Mouse (Mus musculus): Measurements from ENCODE around the gene Isg20l2.

Gene Isg20l2

DNA sequence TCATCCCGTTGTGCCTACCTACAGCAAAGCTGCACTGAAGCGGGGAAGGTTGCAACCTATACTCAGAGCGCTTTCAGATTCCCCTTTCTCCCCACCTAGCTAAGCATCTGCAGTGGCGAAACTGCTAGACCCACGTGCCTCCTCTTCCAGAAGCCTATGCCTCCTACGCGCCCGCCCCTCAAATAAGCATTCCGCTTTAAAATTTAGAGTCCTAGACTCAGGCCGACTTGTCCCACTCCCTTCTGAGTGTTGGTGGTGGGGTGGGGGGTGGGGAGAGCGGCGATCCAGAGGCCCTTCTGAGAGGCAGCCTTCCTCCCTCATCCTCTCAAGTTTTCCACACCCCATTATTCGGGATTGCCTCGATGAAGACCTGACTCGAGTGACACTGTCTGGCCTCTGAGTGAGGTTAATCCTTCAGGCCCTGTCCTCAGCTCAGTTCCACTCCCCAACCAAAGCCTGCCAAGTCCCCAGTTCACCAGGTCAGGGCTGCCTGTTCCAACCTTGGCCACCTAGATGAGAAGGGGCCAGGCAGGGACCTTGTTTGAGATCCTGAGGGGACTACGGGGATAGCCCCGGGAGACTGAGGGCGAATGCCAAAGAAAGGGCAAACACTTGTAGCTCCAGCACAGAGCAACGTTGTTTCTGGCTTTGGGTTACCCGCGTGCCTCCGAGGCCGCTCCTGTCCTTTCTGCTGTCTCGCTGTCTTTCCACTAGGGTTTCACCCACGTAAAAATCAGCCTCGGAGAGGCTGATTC lies 17.1 kb downstream of the Isg20l2 start:
- DNase-seq (ENCODE audit: low spot score): peak; percentile 66

DNA sequence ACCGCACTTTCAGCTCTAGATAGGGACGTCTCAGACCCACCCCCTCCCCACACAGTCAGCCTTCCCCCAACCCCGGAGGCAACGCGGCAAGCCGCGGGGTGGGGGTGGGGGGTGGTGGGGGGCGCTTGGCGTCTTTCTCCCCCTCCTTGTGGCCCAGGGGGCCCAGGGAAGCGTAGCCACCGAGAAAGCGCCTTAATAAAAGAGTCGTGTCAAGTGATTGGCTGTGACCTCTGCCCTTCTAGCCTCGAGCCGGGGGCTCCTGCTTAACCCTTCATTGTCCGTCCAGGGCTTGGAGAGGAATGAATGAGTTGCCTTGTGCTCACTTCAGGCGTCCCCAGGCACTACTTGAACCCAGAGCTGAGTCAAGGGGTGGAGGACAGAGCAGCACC lies 17.7 kb downstream of the Isg20l2 start:
- DNase-seq (ENCODE audit: low spot score): peak; percentile 97

DNA sequence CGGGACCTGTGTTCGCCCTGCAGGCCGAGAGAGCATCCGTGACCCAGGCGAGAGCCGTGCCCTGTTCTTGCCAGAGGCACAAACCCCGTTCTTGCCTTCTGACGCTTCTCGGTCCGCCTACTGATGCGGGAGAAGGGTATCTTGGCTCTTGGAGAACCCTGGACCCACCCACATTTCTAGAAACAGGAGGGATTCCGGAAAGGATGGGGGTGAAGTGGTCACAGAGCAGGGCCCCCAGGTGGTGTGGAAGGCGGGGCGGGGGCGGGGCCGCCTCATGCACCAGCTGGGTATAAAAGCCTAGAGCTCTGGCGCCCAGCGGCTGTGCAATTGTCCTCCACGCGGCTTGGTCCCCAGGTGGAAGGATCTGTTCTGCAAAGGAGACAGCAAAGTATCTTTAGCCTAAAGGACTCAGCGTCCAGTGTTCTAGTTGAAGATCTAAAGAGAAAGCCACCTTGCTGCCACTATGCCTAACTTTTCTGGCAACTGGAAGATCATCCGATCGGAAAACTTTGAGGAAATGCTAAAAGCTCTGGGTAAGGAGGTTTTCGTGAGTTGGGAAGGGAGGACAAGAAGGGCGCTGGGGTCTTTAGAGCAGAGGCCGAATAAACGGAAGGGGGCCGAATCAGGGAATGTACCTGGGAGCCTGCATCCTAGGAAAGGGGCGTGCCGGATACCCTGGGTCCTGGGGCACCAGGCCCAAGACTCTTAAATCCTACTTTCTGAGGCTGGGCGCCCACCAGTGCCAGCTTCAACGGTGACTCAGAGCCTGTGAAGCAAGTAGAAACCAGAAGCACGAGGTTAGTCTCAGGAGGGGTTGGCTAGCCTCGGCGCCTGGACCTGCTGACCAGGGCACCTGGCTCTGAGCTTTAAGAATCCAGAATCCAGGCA lies 18.5 kb downstream of the Isg20l2 start, which contains the start of gene Crabp2:
Gene Crabp2, plus strand, starts transcription at position 289 of the 888 bp plus-strand sequence.
- peak; percentile 78 for DNase-seq (ENCODE audit: low spot score)

DNA sequence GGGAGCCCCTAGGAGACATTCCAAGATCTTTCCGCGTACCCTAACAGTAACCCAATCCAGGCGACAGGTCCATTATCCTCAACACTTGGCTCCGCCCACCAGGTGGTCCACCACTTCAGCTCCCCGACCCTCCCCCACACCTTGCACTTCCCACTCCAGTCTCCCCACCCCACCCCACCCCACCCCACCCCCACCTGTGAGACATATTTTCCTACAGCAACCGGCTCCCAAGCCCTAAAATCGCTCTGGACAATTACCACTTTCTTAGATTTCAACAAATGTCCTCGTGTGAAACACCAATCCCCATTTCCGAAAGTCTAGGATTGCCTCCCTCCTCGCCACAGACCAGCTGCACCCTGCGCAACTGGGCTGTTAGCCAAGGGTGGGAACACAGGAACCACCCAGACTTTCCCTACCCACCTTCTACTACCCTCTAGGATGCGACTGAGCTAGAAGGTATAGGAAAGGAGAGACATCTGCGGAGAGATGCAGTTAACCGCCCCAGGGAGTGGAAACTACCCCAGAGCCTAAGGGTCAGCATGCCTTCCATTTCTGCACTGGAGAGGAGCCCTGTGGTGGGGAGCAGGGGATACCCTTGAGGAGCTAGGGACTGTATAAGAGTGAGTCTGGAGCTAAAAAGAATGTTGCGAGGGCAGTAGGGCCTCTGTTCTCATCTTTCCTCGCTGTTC lies 19.3 kb downstream of the Isg20l2 start:
- DNase-seq (ENCODE audit: low spot score): peak; percentile 81

DNA sequence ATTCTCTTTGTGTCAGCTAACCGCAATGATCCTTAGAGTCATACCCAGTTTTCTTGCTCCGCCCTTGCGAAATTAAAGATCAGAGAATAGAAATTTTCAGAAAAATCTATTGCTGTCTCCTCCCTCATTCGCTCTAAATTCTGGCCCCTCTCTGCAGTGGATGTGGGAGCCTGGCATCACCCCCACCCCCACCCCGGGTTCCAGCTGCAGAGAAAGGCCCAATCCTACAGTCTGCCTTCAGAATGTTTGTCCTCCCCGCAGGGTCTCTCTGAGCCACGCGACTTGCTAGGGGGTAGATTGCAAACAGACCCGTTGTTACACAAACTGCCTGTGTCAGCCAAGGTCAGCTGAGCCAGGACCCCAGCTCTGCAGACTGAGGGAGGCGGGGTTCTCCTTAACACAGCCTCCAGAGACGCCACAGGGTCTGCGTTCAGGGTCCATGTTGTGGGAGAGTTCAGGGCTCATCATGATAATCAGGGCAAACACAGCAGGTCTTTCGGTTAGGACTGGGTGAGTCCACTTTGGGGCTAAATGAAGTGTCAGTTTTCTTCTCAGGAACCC lies 19.9 kb downstream of the Isg20l2 start:
- DNase-seq (ENCODE audit: low spot score): peak; percentile 81

DNA sequence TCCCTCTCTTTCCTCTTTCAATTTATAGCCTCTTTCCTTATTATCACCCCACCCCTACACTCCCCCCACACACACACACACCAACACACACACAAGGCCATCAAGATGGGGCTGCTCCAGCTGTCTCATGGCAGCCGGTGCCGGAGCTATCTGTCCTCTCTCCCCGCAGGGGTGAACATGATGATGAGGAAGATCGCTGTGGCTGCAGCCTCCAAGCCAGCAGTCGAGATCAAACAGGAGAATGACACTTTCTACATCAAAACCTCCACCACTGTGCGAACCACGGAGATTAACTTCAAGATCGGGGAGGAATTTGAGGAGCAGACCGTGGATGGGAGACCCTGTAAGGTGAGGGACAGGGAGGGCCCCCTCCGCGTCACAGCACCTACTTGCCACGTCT lies 21.8 kb downstream of the Isg20l2 start:
- DNase-seq (ENCODE audit: low spot score): no peak

DNA sequence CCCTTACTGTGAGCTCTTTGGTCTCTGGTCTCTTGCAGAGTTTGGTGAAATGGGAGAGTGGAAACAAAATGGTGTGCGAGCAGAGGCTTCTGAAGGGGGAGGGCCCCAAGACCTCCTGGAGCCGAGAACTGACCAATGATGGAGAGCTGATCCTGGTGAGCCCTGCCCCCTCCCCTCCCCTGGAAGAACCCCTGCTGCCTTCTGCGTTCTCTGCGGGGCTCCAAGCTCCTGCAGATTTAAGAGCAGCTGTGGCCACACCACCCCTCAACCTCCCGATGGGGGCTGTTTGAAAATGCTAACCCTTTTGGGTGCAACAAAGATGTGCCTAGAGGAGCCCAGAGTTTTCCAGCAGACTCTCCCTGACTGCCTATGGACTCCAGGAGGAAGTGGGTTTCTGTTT lies 22.3 kb downstream of the Isg20l2 start:
- peak; percentile 71 for DNase-seq (ENCODE audit: low spot score)

DNA sequence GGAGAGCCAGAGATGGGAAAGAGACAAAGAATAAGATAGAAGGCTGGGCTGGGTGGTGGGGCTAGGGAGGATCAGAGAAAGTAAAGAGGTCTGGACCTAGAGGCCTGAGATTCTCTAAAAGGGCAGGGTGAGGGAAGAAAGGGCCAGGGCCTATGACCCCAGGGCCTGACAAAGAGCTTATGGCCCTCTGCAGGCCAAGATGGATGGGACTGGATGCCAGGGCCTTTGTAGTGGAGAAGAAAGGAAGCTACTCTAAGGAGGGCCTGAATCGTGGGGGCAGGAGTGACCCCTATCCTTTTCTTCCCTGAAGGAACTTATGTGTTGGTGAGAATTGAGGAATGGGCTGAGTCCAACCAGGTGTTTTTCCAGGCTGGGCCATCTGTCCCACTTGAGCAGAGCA lies 27.9 kb downstream of the Isg20l2 start:
- peak; percentile 80 for DNase-seq (ENCODE audit: low spot score)

DNA sequence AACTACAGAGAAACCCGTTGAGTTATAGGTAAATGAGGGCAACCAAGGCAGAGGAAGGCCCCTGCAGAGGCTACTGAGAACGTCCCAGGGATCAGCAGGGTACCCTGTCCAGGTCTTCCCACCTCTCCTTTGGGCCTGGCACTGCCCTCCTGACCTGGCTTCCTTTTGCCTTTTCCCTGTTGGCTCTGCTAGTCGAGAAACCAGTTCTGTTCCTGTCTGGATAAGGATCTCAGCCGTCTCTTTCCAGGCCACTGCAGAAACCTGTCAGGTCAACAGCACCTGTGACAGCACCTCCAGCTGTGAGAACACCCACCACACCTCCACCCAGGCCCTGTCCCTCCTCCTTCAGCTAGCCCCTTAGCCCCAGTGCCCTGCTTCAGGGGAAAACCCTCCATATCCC lies 28.4 kb downstream of the Isg20l2 start:
- DNase-seq (ENCODE audit: low spot score): peak; percentile 20

DNA sequence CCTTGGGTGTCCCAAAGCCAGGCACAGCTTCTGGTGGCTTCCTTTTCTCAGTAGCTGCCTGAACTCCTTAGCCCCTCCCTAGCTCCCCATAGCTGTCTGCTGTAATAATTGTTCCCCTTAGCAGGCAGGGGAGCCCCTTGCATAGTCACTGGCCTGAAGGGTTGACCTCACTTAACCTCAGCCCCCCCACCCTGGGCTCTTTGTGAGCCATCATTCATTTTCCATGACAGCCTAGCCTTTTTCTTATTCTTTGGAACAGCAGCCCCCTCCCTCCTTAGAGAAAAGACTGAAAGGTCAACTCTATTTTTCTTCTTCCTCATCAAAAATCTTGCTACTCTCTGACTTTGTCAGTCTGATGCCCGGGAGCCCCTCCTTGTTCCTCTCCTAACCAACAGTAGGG lies 28.9 kb downstream of the Isg20l2 start:
- peak; percentile 66 for DNase-seq (ENCODE audit: low spot score)

DNA sequence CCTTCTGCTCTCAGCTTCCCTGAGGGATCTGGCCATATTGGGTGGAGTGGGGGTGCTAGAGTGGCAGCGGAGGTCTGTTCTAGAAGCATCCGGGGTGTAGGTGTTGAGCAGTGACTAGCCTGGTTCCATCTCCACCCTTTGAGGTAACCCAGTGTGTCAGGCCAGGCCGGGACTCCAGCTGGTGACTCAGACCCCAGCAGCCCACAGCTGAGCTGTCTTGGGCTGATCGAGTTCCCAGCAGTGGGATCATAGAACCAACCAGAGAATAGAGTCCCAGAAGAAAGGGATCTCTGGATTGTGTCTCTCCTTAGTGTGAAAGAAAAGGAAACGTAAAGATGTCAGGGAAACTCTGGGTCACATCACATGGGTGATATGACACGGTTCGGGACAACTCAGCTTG lies 29.3 kb downstream of the Isg20l2 start:
- no peak for DNase-seq (ENCODE audit: low spot score)

DNA sequence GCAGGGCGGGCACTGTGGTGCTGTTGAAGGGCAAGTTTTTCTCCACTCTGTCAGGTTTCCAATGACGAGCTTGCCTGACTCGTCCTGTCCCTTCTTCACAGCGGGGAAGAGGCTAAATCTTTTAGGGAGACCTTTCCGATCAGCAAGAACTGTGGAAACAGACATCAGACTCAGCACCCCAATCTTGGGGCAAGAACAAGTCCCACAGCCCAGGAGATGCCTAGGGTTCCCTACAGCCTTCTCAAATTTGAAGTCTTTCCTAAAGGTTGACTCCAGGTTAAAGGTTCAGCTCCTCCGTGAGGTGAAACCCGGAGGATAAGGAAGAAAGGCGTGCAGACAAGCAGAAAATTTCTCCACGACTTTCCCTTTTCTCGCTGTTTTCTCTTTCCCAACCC lies 30.1 kb downstream of the Isg20l2 start:
- peak; percentile 19 for DNase-seq (ENCODE audit: low spot score)

DNA sequence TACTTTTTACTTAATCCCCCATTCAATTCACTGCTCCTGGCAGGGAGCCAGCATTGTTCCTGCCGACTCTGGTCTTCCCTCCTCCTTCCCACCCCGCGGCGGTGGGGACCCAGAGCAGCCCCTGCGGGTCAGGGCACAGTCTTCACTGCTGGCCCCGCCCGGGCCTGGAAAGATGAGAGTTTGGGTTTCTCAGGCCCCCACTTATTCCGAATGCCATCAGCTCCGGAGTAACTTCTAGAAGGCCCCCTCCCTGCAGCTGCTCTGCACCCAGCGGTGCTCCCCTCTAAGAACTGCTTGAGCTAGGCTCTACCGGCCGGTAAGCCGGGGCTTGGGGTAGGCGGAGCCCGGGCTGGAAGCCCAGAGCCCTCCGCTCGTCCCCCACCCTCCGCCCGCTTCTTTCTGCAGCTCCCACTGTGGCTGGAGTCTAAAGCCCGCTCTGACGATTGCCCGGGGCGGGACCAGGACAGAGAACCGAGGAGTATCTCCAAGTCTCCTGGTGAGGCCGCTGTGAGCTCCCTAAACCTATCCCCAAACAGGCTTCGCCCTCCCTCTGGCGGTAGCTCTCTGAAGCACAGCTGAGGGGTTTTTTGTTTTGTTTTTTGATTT lies 30.6 kb downstream of the Isg20l2 start:
- peak; percentile 97 for DNase-seq (ENCODE audit: low spot score)

DNA sequence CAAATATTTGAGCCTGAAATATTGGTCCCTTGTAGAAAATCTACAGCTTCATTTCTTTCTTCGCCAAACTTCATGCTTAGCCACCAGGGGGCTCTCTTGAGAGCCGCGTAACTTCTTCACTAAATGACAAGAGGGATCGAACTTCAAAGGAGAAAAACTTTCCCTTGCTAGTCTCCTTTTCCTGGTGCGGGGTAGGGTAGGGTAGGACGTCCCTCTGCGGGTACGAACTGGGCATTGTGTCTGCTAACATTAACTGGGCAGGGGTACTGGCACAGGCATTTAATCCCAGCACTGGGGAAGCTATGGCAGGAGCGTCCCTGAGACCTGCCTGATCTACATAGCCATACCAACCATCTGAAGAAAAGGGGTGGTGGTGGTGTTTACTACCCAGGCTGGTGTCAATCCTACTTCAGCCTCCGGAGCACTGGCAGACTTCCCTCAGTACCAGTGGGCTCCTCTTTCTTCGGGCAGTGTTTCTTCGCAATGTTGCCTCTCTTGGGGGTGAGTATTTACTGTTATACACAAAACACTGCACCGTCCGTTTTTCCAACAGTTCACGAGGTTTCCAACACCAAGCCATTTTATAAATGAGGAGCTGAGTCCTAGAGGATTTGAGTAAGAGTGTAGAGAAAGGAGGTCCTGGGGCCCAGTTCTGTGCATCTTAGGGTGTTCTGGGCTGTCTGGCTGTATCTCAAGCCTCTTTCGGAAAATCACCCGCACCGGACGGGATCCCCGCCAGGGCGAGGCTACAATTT lies 40.2 kb downstream of the Isg20l2 start:
- DNase-seq (ENCODE audit: low spot score): peak; percentile 74

DNA sequence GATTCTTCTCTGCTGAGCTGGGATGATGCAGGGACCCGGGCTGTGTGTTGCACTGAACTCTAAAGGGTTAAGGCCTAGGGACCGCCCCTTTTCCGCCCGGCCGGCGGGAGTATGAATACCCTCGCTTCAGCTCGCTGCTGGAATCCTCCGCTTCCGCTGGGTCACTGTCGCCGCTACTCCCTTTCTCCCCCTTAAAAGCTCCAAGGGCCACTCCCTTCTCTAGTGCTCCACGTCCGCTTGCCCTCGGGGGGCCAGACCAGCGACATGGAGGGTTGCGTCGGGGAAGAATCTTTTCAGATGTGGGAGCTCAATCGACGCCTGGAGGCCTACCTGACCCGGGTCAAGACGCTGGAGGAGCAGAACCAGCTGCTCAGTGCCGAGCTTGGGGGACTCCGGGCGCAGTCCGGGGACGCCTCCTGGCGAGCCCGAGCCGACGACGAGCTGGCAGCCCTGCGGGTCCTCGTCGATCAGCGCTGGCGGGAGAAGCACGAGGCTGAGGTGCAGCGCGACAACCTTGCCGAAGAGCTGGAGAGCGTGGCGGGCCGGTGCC lies 40.9 kb downstream of the Isg20l2 start, which contains the start of gene Nes:
Gene Nes, plus strand, starts transcription at position 140 of the 550 bp plus-strand sequence.
- DNase-seq (ENCODE audit: low spot score): peak; percentile 94

DNA sequence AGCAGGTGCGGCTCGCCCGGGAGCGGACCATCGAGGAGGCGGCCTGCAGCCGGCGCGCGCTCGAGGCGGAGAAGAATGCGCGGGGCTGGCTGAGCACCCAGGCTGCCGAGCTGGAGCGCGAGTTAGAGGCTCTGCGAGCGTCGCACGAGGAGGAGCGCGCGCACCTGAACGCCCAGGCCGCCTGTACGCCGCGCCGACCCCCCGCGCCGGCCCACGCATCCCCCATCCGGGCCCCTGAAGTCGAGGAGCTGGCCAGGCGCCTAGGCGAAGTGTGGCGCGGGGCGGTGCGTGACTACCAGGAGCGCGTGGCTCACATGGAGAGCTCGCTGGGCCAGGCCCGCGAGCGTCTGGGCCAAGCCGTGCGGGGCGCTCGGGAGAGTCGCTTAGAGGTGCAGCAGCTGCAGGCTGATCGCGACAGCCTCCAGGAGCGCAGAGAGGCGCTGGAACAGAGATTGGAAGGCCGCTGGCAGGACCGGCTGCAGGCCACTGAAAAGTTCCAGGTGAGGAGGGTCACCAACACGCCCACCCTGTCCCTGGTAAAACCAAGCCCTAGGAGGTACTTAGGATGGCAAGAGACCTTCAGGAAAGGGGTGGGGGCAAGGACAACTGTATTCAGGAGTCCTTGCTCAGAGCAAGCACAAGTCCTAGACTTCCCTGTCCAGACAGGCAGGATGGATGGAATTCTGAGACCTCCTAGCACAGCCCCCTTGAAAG lies 41.5 kb downstream of the Isg20l2 start:
- DNase-seq (ENCODE audit: low spot score): peak; percentile 54

DNA sequence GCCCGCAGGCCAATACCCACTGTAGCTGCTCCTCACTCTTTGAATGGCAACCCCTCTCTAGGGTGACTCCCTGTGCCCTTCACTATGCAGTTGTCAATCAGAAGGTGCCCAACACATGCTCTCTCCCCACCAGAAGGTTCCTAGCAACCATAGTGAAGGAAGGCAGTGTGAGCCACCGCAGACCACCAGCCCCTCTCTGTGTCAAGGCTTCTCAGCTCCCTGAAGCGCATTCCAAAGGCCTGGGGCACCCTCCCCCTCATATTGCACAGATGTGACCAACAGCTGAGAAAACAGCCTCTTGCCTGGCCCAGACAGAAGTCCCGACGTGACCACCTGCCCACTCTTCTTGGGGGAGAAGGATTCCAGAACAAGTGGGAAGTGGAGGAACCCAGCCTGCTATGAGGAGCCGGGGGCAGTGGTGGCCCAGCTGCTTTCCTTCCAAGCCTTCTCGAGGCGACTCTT lies 42.1 kb downstream of the Isg20l2 start:
- DNase-seq (ENCODE audit: low spot score): peak; percentile 64

DNA sequence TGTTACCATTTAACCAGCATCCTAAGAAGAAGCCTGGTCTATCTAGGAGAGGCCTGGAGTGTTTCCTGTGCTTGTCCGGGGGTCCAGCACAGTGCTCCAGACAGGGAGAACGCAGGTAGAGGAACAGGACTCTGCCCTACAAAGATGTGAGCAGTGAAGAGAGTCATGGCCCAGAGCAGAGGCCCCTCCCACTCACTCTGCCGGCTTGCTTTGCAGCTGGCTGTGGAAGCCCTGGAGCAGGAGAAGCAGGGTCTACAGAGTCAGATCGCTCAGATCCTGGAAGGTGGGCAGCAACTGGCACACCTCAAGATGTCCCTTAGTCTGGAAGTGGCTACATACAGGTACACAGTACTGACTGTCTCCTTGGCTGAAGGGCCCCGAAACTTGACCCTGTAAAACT lies 42.7 kb downstream of the Isg20l2 start:
- DNase-seq (ENCODE audit: low spot score): peak; percentile 59

DNA sequence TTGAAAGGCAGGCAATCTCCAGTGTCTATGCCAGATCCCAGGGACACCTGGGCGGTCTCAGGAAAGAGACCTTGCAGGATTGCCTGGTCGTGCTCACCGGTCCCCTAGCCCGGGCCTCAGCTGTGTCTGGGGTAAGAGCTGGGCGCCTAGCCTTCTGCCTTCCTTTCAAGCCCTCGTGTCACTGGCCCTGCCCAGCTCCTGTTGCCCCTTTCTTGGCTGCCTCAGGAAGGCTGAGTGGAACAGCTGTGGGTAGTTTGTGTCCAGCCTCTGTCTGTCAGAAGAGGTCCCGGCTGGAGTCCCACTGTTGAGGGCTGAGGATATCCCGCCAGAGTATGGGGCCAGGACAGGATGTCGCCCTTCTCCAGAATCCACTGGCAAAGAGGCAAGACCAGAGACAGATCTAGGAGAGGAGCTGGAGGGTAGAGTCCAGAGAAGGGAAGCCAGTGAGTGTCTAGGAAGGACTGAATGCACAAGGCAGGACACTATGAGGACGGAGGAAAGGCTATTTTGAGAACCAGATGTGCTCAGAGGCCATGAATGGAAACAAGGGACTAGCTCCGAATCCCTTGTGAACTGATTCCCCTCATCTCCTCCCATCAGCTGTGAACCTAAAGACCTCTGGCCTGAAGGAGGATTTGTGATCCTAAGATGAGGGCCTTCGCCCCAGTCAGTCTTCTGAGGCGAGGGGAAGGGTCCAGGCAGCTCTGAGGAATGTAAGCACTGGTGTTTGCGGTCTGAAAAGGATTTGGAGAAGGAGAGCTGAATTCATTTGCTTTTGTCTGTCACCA lies 43.7 kb downstream of the Isg20l2 start:
- DNase-seq (ENCODE audit: low spot score): no peak
